Mouse (Mus musculus) kidney, adult 2 months (tissue): ENCODE data around the gene Rbl2.

Source experiments
- CTCF ChIP-seq: fragments of 200-500 bp; conservative IDR thresholded peaks from 2 replicates; pipeline ENCODE4 v1.5.1; 2011; ENCODE audit warnings: low read depth, mild to moderate bottlenecking, control low read depth, low read length, moderate library complexity, mixed read lengths; ENCODE audit not compliant: insufficient read depth, insufficient read length
- POLR2A ChIP-seq: fragments of 200-500 bp; IDR thresholded peaks from one replicate; pipeline ENCODE4 v1.6.1; 2011; ENCODE audit warnings: low read depth, low read length, control low read depth

DNA sequence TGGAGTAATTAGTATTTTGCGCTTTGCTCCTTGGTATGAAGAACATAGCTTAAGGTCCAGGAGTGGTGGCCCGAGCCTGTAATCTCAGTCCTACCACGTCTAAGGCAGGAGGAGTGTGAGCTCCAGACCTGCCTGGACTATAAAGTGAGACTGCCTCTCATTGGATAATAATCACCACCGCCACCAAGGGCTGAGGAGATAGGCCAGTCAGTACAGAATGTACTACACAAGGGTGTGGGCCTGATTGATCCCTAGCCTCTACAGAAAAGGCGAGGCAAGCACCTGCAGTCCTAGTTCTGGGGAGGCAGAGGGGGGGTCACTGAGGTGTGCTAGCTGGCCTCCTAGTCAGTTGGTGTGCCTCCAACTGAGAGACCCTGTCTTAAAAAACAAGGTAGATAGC is 44.6 kb downstream of the Rbl2 start:
- TF ChIP-seq CTCF = no peak
- no peak for TF ChIP-seq POLR2A
